Mouse (Mus musculus) gastrocnemius, adult 2 months (tissue): Measurements from ENCODE around the gene C1ql4. TPM values are rescaled to one million over a fixed set of nuclear protein-coding genes. Genes with fewer than 3 reads are reported as not detected.
A peak's percentile ranks its signal among the peaks of the same experiment; 100 is the strongest.
"Not testable (repeated sequence)": the region's sequence is repeated elsewhere in the genome, so short reads cannot be mapped to it uniquely, and the experiment has no call there.

Source experiments
- DNase-seq: peaks from one replicate; pipeline ENCODE4 v3.0.0; 2022
- H3K27ac ChIP-seq: fragments of 200-600 bp; 2 replicates; pipeline ENCODE4 v1.8.1; 2022; ENCODE audit warnings: mild to moderate bottlenecking
- H3K4me3 ChIP-seq: fragments of 200-600 bp; 2 replicates; pipeline ENCODE4 v1.8.1; 2022; ENCODE audit warnings: mild to moderate bottlenecking, moderate library complexity
- CTCF ChIP-seq: fragments of 200-600 bp; IDR thresholded peaks from 2 replicates; pipeline ENCODE4 v1.8.1; 2022; ENCODE audit warnings: antibody characterized with exemption, mild to moderate bottlenecking, moderate library complexity
- intact Hi-C: fragments of 180-260 bp; cut with DNase I; formaldehyde crosslinking; loops from one replicate; pipeline ENCODE4 v1.15.1; 2025
- microRNA-seq: library from miRNA; unstranded; fragments of <30 nt; microRNA quantifications from one replicate; pipeline ENCODE4 v1.2.0, GENCODE M21; 2021
- total RNA-seq, 2 experiments: library from RNA; stranded (reverse); gene quantifications; 2 replicates each; pipeline ENCODE4 v1.2.3; 2021

The C1ql4 gene
- total RNA-seq, 2 experiments from 2014 or later = not detected

DNA sequence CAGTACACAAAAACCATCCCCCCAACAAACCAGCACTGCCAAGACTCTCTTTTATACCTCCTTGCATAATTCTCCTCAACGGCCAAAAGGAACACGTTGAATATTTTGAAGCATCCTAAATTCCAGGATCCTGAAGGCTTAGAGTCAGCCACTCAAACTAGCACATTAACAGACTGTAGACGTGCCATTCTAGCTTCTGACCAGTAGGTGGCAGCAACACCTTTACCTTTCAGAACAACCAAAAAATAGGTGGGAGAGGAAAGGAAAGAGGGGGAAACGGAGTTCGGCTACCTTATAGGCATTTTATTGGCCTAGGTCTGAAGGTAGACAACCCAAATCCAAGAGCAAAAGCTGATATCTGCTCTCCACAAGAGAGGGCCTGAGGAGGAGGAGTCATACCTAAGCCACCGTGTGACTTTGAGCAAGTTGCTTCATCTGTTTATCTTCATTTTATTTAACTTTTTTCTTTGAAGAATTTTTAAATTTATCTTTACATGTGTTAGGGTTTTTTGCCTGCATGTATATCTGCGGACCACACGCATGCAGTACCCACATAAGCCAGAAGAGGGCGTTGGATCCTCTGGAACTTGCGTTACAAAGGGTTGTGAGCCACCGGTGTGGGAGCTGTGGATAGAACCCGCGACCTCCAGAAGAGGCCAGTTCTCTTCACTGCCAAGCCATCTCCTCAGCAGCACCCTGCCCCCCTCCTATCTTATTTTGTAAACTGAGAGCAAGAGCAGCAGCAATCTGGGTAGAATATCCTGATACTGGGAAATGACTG lies 38.0 kb downstream of the C1ql4 start:
- no peak overlapping the region for H3K4me3 ChIP-seq
- TF ChIP-seq CTCF = peak; percentile 65
- no peak overlapping the region for H3K27ac ChIP-seq
- intact Hi-C loops = loop anchor here (5.0 to 10.0 kb wide), 2 partner anchors 38 to 155 kb away; partner anchors contain the start of gene C1ql4
- peak; percentile 42 for DNase-seq

DNA sequence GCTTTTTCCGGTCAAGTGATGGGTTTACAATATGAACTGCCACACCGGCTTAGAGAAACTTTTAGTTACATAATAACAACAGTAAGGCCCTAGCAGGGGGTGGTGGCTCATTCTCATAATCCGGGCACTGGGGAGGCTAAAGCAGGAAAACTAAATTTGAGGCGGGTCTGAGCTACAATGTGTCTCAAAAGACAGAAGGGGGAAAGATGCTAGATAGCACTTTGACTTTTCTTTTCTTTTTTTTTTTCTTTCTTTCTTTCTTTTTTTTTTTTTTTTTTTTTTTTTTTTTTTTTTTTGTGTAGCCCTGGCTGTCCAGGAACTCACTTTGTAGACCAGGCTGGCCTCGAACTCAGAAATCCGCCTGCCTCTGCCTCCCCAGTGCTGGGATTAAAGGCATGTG lies 41.9 kb downstream of the C1ql4 start:
- H3K27ac ChIP-seq, H3K4me3 ChIP-seq, DNase-seq, intact Hi-C loops: not testable (repeated sequence)

DNA sequence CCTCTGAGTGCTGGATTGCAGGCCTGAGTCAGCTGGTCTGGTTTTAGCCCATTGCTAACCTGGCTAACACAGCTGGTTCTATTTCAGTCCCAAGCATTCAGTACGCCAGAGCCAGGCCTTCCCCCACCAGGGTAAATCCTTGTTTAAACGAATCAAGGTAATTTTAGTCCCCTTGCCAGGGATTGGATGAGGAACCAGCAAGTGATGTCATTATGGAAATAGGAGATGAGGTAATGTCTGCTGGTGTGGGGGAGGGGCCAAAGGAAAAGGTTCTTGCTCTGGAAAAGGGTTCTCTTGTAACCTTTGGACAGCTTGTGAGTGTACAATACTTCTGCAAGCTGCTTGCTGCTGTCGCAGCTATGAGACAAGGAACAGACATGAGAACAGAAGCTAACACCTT lies 42.8 kb downstream of the C1ql4 start:
- TF ChIP-seq CTCF = no peak
- H3K4me3 ChIP-seq = no peak overlapping the region
- intact Hi-C loops = no loop called here
- no peak for DNase-seq
- no peak overlapping the region for H3K27ac ChIP-seq

DNA sequence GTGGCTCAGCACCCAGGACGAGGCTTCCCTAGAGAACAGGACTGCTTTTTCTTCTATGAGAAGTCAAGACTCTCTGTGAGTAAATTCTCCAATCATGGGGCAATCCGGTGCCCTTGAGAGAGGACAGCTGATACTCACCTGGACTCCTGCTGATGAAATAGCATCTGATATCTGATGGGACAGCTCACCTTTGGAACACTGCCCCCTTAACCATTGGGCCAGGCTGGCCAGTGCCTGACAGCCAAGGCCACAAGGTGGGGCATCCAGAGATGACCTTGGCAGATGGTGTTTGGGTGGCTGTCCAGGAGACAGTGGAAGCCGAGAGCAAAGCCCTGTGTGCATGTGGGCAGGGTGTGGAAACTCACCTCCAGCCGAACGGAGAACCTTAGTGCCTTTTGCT lies 45.3 kb downstream of the C1ql4 start:
- DNase-seq = no peak
- intact Hi-C loops = no loop called here
- Histone ChIP-seq H3K27ac (no peak overlapping the region), H3K4me3 (no peak overlapping the region)
- no peak for TF ChIP-seq CTCF

DNA sequence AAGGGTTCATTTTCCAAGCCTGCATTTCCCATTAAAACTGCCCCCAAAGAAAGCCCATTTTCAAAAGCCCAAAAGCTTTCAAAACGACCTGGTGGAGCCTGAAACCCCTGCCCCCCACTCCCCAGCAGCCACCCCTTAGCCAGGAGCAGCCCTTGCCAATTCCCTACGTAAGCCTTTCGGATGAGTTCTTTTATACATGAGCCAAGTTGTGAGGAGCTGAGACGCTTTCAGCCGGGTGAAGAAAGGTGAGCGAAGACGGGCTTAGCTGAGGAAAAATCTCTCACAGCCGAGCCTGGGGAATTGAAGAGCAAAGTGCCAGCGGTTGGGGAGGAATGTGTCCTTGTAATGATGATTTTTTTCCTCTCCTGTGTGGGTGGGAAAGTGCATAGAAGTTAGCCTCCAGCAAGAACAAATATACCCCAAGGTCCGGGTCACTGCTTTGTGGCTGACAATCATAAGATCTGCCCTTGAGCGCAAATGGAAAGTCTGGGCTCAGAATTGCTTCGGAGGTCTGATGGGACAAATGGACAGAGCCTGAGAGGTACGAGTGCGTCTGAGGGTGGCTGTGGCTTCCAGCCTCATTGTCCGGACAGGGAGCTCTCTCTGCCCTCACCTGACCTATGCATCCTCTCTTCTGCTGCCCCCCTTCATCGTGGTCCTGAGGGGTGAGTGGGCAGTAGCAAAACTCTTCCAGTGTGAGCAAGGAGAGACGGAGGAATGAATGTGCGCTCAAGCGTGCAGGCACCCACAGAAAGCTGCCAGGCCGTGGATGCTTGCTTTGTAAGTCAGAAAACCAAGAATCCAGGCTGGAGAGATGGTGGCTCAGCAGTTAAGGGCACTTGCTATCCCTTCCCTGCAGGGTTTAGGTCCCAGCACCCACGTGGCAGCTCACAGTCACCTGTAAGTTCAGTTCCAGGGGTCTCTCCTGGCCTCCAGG lies 46.4 kb downstream of the C1ql4 start:
- TF ChIP-seq CTCF = no peak
- no peak for DNase-seq
- no peak overlapping the region for H3K27ac ChIP-seq
- intact Hi-C loops = no loop called here
- no peak overlapping the region for H3K4me3 ChIP-seq

DNA sequence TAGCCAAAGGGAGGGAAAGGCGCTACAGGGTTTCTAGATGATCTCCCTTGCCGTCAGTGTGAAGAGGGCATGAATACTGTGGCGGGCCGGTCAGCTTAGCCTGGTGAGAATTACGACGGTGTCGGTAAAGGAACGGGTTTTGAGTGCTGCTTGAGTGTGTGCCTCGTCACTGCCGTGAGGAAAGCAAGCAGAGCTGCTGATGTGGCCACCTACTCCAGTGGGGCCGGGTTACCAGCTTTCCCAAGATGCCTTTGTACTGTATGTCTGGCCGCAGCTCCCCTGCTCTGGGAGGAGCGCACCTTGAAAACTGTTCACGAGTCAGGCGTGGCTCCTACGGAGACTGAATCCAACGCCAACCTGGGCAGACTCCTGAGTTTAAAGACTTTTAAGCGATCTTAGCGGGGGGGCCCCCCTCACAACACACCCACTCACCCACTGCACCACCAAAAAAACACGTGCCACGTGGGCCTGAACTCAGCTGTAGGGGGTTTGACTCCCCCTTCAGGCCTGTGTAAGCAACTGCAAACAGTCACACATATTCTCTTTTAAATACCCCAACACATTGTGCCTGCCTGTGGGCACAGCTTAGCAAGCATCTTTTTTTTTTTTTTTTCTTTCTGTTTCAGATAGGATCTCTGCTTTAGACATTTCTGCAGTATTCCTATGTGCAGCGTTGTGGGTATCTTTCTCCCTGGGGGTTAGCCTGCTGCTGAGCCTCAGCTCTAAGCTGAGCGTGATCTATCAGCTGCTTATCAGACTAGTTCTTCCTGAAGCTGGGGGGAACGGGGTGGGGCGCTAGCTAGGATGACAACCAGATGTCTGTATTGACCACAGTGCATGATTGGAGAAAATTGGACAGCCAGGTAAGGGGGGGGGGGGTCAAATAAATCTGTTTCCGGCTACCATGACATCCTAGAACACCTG lies 47.4 kb downstream of the C1ql4 start:
- intact Hi-C loops = no loop called here

DNA sequence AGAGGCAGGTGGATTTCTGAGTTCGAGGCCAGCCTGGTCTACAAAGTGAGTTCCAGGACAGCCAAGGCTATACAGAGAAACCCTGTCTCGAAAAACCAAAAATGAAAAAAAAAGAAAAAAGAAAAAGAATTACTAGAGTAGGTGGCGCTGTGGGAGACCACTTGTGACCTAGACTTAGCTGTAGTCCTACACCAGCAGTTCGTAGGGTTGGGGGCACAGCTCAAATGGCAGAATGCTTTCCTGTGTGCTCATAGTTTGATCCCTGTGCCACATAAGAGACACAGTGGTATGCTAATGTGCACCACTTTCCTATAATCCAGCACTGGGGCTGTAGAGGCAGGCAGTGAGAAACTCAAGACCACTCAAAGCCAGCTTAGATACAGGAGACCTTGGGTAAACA lies 48.3 kb downstream of the C1ql4 start:
- intact Hi-C loops = no loop called here
- TF ChIP-seq CTCF = no peak
- DNase-seq = no peak
- no peak overlapping the region for H3K27ac ChIP-seq
- H3K4me3 ChIP-seq = no peak overlapping the region

More for the DNA sequence above, 47.4 kb downstream of the C1ql4 start:
- H3K4me3 ChIP-seq = no peak overlapping the region
- H3K27ac ChIP-seq = no peak overlapping the region
- no peak for DNase-seq
- no peak for TF ChIP-seq CTCF

DNA sequence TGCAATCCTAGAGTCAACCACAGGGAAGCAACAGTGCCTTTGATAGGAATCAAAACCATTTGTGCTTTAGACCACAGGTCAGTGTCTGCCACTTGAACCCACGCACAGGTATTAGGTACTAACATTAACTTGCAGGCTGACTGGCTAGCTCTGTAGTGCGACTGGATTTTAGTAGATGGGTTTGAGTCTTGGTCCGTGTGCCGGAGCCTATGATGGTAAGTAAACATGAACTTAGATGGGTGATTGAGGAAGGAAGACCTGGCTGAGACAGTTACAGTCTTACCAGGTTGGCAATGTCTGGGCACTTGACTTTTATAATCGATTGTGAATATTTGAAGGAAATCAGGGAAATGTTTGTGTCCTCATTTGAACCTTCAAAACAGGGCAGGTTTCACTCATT lies 48.8 kb downstream of the C1ql4 start:
- no peak for TF ChIP-seq CTCF
- no peak overlapping the region for H3K27ac ChIP-seq
- no peak for DNase-seq
- H3K4me3 ChIP-seq = no peak overlapping the region
- intact Hi-C loops = no loop called here

DNA sequence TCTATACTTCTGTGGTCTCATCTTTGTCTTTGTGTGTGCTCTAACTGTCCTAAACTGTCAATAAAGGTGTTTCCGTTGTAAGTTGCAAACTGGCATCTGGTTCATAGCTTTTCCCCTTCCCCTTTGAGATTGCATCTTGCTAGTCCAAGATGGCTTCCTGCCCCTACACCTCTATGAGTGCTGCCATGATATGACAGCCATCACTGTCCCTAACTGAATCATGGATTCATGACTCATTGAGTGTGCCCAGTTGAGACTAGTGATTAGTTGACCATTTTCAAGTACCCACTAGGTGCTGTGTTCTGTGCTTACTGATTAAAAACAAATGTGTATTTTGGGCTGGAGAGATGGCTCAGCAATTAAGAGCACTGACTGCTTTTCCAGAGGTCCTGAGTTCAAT lies 49.6 kb downstream of the C1ql4 start:
- H3K27ac ChIP-seq = no peak overlapping the region
- no peak for TF ChIP-seq CTCF
- no peak for DNase-seq
- no peak overlapping the region for H3K4me3 ChIP-seq
- intact Hi-C loops = no loop called here

DNA sequence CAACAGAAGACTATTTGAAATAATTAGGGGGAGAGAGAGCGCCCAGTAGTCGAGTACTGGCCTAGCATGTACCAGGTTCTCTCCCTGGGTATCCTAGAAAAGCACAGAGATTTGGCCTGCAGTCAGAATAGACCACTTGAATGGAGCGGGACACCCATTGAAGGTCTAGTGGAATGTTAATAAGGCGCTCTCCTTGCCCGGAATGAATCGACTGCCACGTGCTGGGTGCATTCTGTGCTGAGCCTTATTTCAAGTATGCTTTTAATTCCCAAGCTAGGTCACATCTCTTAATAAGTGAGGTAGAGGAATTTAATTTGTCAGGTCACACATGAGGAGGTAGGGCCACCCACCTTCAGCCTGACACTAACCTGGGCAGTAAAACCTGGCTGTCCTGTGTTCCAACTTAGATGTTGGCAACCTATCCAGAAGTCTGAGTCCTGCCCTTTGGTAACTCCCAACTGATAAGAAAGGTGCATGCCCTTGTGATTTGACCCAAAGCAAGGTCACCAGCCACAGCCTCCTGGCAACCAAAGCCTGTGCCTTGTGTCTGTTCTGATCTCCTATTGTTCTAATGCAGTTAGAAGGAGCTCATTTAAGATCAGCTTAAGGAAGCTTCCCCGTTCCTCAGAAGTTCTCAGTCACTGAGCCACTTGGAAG lies 51.2 kb downstream of the C1ql4 start:
- Histone ChIP-seq H3K27ac (no peak overlapping the region), H3K4me3 (no peak overlapping the region)
- no peak for TF ChIP-seq CTCF
- intact Hi-C loops = no loop called here
- DNase-seq = no peak

DNA sequence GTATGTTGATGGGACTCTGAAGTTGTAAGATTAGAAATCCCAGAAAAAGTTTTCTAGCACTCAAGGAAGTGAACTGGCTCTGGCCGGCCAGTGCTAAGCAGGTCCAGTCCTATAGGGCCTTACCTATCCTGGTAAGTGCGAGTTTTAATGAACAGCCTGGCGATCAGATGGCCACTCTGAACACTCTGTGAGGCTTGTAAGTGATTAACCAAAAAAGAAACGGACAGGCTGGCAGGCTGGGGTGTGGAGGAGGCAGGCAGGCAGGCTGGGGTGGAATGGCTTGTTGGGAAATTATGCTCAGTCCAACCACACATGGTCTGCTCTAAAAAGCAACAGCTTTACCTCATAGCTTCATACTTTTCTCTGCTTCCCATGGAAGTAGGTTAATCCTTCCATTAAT lies 52.2 kb downstream of the C1ql4 start:
- DNase-seq = no peak
- intact Hi-C loops = no loop called here

More for the DNA sequence above, 52.2 kb downstream of the C1ql4 start:
- TF ChIP-seq CTCF = no peak
- Histone ChIP-seq H3K27ac (no peak overlapping the region), H3K4me3 (no peak overlapping the region)

Small RNA genes lying within 50 kb of the gene (microRNA-seq; reads per million reads assigned to microRNA genes)
- not detected for gene Mir6960

Other genes with a start within 250 kb of the C1ql4 start
- 10 to 100 TPM; 53.6 to 56.3 TPM for gene Kmt2d, start 216.6 kb downstream of the C1ql4 start, total RNA-seq
- 1 to 10 TPM in 1 of 2 experiments, under 1 TPM in 1; 0.92 to 2.2 TPM for gene Rhebl1, start 193.3 kb downstream of the C1ql4 start, total RNA-seq
- under 1 TPM; 0.81 to 0.82 TPM for gene Dhh, start 189.3 kb downstream of the C1ql4 start, total RNA-seq
- gene Lmbr1l, start 169.6 kb downstream of the C1ql4 start, total RNA-seq = 1 to 10 TPM; 5.2 to 6.9 TPM
- gene Tuba1b, start 153.3 kb downstream of the C1ql4 start, total RNA-seq = 10 to 100 TPM; 15.8 to 33.9 TPM
- gene Gm49450, start 134.3 kb downstream of the C1ql4 start, total RNA-seq = not detected
- 10 to 100 TPM; 17.1 to 43.2 TPM for gene Tuba1a, start 134.1 kb downstream of the C1ql4 start, total RNA-seq
- gene Tuba1c, start 57.9 kb downstream of the C1ql4 start, total RNA-seq = 1 to 10 TPM; 7.1 to 7.7 TPM
- gene Prph, start 32.6 kb downstream of the C1ql4 start, total RNA-seq = 1 to 10 TPM in 1 of 2 experiments, under 1 TPM in 1; 0.31 to 1.2 TPM
- not detected for gene Troap, start 13.2 kb downstream of the C1ql4 start, total RNA-seq
- gene Dnajc22, start 5.4 kb upstream of the C1ql4 start, total RNA-seq = not detected
- 1 to 10 TPM; 3.7 to 4.3 TPM for gene Spats2, start 38.1 kb upstream of the C1ql4 start, total RNA-seq
- gene Kcnh3, start 137.0 kb upstream of the C1ql4 start, total RNA-seq = not detected
- gene Mcrs1, start 164.1 kb upstream of the C1ql4 start, total RNA-seq = 10 to 100 TPM; 25.6 to 33.7 TPM
- gene Prpf40b, start 207.3 kb upstream of the C1ql4 start, total RNA-seq = 10 to 100 TPM; 24.8 to 27.0 TPM
- not detected for gene Fam186b, start 208.1 kb upstream of the C1ql4 start, total RNA-seq